Mouse (Mus musculus): ENCODE measurements around the gene Ankdd1a.
A peak's percentile ranks its signal among the peaks of the same experiment; 100 is the strongest.

Ankdd1a gene

DNA sequence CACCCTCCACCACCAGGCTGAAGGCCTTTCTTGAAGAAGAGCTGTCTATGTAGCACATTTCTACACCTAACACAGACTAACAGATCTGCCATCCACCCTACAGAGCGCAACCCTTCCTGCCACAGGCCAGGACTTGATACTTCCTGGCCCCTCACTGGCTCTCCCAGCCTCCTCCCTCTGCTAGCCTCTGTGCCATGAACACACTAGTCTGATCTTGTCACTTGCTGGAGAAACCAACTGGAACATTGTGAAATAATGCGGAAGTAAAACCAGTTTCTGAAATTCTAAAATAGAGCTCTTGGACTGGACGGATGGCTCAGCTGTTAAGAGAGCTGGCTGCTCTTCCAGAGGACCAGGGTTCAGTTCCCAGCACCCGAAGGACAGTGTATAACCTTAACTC lies 27.1 kb downstream of the Ankdd1a start:
- no peak for DNase-seq

DNA sequence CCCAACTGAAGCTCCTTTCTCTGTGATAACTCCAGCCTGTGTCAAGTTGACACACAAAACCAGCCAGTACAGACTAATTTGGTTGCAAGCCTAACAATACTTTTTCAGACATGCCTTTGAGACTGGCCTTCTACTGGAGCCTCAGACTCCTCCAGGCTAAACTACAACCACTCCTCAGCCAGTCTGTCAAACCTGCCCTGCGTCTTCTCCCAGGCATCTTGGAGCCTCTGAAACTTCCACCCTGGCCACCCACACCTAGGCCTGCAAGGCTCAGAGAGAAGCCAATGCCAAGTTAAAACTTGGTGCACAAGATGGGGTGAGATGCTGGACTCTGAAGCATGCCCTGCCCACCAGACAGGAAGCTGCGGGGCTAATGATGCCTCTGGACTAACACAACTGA lies 27.6 kb downstream of the Ankdd1a start:
- no peak for DNase-seq

- DNase-seq, result no peak
These were observed 28.5 kb downstream of the Ankdd1a start for GRCm38 (mm10) chr9:65491476-65491875.

DNA sequence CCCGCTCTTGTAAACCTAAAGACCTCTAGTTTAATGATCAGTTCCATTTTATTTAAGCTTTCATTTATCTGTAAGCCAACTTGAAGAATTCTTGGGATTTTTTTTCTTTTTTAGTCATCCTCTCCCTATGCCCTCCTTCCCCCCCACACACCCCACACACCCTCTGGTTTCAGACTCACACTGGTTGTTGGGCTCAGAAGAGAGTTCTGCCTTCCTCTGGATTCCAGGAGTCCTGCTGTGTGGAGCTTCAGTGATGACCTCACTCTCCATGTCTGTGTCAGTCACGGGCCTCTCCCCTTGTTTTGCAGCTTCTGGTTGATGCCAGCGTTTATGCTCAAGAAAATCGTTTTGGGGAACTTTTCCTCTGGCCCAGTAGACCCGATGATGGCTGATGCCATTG lies 39.9 kb downstream of the Ankdd1a start:
- DNase-seq, result no peak

DNA sequence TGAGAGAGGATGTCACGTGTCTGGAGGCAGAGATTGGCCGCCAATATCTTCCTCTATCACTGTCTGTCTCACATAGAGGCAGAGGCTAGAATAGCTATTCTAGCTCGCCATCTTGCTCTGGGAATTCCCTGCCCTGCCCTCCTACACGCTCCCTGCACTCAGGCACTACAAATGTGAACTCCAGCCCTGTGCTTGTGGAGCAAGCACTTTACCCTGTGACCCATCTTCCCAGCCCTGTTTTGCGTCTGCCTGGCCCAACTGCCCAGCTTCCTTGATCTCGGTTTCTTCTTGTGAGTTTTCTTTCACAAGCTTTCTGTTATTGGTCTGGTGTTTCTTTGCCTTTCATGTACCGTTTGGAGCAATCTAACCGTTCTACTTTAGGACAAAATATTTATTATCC lies 40.8 kb downstream of the Ankdd1a start:
- DNase-seq, result no peak

- no peak for DNase-seq
These were observed 47.2 kb downstream of the Ankdd1a start for GRCm38 (mm10) chr9:65472769-65473168.

DNA sequence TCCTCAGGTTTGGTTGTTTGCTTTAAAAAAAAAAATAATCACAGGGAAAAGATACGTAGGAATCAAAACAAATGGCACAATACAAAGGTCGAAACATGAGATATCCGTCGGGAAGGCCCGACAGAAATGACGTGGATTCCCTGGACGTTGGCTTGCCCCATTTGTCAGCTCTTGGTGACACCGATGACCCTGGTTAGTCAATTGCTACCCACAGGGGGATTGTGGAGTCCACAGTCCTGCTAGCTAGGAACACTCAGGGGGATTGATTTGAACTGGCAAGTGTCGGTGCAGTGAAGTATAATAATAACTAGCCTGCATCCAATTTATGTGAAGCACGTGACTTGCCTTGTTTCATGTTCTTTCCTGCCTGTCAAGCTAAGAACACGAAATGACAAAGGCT lies 52.3 kb downstream of the Ankdd1a start:
- DNase-seq, result no peak

- no peak for DNase-seq
These were observed 54.8 kb downstream of the Ankdd1a start for GRCm38 (mm10) chr9:65465241-65465640.

DNA sequence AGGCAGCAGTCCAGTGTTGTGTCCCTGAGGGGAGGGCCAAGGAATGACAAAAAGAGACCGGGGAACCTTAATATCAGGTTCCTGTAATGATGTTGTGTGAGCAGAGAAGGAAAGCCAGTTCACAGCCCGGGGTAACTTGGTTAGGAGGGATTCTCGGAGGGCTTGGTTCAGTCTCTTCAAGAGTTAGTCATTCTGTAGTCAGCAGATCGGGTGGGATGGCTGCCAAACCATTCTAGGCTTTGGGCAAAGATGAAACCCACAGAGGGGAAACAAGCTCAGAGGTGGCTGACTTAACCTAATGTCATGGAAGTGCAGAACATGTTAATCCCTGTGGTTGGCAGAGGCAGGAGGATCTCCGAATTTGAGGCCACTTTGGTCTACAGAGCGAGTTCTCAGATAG lies 55.8 kb downstream of the Ankdd1a start:
- no peak for DNase-seq

- DNase-seq, result no peak
These were observed 57.4 kb downstream of the Ankdd1a start for GRCm38 (mm10) chr9:65462544-65462943.

GRCm38 (mm10) chr9:65460732-65461442 lies 59.1 kb downstream of the Ankdd1a start, which contains the start of gene Spg21:
Spg21 (plus strand) TSS chr9:65460947.
- peak; percentile 90 to 91 for DNase-seq

GRCm38 (mm10) chr9:65460198-65460597 lies 59.8 kb downstream of the Ankdd1a start:
- DNase-seq, result no peak

DNA sequence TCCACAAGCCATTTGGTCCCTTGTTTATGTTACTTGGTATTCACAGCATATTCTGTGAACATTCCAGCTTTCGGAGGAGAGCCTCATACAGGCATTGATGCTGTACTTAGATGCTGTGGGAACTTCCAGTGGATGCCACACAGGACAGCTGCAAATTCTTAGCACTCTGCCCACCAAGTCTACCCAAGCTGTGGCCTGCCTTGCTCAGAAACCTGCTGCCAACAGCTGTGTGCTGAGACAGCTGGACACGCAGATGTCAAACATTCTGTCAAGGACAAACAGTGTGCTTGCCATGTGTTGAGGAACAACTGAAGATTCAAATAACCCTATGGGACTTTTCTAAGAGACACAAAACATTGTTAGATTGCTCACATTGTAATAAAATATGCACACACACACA lies 61.0 kb downstream of the Ankdd1a start:
- no peak for DNase-seq

GRCm38 (mm10) chr9:65447951-65448350 lies 72.0 kb downstream of the Ankdd1a start:
- no peak for DNase-seq

DNA sequence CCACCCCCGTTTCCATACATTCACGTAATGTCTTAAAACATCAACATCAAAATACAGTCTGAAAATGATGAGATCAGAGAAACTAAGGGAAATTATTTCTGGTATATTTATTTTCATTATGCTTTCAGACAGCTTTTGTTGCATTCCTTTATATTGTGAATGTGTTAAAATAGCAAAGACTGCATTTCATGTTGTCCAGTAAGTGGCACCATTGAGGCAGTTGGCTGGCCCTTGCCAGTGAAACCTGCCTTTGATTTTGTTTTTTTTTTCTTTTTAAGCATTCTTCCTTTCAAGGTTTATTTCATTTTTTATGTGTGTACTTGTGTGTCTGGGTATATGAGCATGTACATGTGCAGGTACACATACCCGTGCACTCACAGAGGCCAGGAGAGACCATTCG lies 75.3 kb downstream of the Ankdd1a start:
- no peak for DNase-seq
